Mouse (Mus musculus) erythroblast, embryonic 14.5 days (primary cell): Measurements from ENCODE around the gene Mmp24. TPM values are rescaled to one million over a fixed set of nuclear protein-coding genes. Genes with fewer than 3 reads are reported as not detected.

ENCODE experiments used
- H3K27me3 ChIP-seq: 2 replicates; pipeline ENCODE4 v1.6.1; 2012; ENCODE audit warnings: inconsistent platforms; ENCODE audit not compliant: control insufficient read depth
- H3K36me3 ChIP-seq: 2 replicates; pipeline ENCODE4 v1.6.1; 2012; ENCODE audit warnings: mild to moderate bottlenecking, inconsistent platforms; ENCODE audit not compliant: control insufficient read depth
- H3K4me1 ChIP-seq: 2 replicates; pipeline ENCODE4 v1.6.1; 2012; ENCODE audit warnings: inconsistent platforms; ENCODE audit not compliant: control insufficient read depth
- H3K4me3 ChIP-seq: replicated peaks from 2 replicates; pipeline ENCODE3; 2012; ENCODE audit warnings: moderate library complexity, mild to moderate bottlenecking, inconsistent platforms
- H3K9me3 ChIP-seq: 2 replicates; pipeline ENCODE4 v1.6.1; 2012; ENCODE audit warnings: low read length, inconsistent platforms, mixed read lengths; ENCODE audit not compliant: control insufficient read depth
- GATA1 ChIP-seq: IDR thresholded peaks from 2 replicates; pipeline ENCODE4 v1.6.1; 2012; ENCODE audit warnings: low read length, inconsistent platforms, mixed read lengths
- TAL1 ChIP-seq: IDR thresholded peaks from 3 replicates; pipeline ENCODE4 v1.6.1; 2012; ENCODE audit warnings: low read length, inconsistent platforms, mixed read lengths
- polyA plus RNA-seq: library from polyadenylated mRNA; stranded (reverse); fragments of >175 nt; gene quantifications from 2 replicates; pipeline ENCODE4 v1.2.3, GENCODE M21; 2012

Gene Mmp24
- polyA plus RNA-seq, 1 experiment, result 0.01 TPM

GRCm38 (mm10) chr2:155834732-155835131, 59.6 kb downstream of the Mmp24 start, which contains the start of gene Fam83c:
Gene Fam83c, minus strand, starts transcription at chr2:155834854.
- H3K27me3 ChIP-seq, result peaks cover 5% of the 10 kb centered on the region
- TF ChIP-seq TAL1 (no peak), GATA1 (no peak)
- no peaks in the 10 kb centered on the region for H3K36me3 ChIP-seq
- peaks cover 2% of the 10 kb centered on the region; the same call in 1 of the 2 replicates for H3K4me1 ChIP-seq
- no peaks in the 10 kb centered on the region for H3K9me3 ChIP-seq
- H3K4me3 ChIP-seq, result no peak within 1 kb of the TSS

- no peaks in the 10 kb centered on the region for H3K9me3 ChIP-seq
- H3K27me3 ChIP-seq, result peaks cover 8% of the 10 kb centered on the region
- TF ChIP-seq GATA1 (no peak), TAL1 (no peak)
- H3K36me3 ChIP-seq, result no peaks in the 10 kb centered on the region
- H3K4me1 ChIP-seq, result peaks cover 2% of the 10 kb centered on the region; the same call in 1 of the 2 replicates
- no peak overlapping the region for H3K4me3 ChIP-seq
Measured at GRCm38 (mm10) chr2:155837961-155838360, 62.8 kb downstream of the Mmp24 start.

GRCm38 (mm10) chr2:155838961-155839360, 63.8 kb downstream of the Mmp24 start:
- Histone ChIP-seq H3K9me3 (no peaks in the 10 kb centered on the region), H3K36me3 (no peaks in the 10 kb centered on the region), H3K27me3 (peaks cover 7% of the 10 kb centered on the region), H3K4me3 (no peak overlapping the region), H3K4me1 (peaks cover 2% of the 10 kb centered on the region; the same call in 1 of the 2 replicates)
- TF ChIP-seq GATA1 (no peak), TAL1 (no peak)

- no peak overlapping the region for H3K4me3 ChIP-seq
- peaks cover 2% of the 10 kb centered on the region; the same call in 1 of the 2 replicates for H3K4me1 ChIP-seq
- no peaks in the 10 kb centered on the region for H3K27me3 ChIP-seq
- TF ChIP-seq GATA1, result no peak
- no peak for TF ChIP-seq TAL1
- no peaks in the 10 kb centered on the region for H3K9me3 ChIP-seq
- H3K36me3 ChIP-seq, result peaks cover 58% of the 10 kb centered on the region
Measured at GRCm38 (mm10) chr2:155846930-155847329, 71.8 kb downstream of the Mmp24 start.

- Histone ChIP-seq H3K4me3 (no peak overlapping the region), H3K27me3 (no peaks in the 10 kb centered on the region), H3K4me1 (peaks cover 2% of the 10 kb centered on the region; the same call in 1 of the 2 replicates), H3K9me3 (no peaks in the 10 kb centered on the region), H3K36me3 (peaks cover 67% of the 10 kb centered on the region)
- TF ChIP-seq TAL1 (no peak), GATA1 (no peak)
Measured at GRCm38 (mm10) chr2:155848291-155848690, 73.1 kb downstream of the Mmp24 start.

- peaks cover 2% of the 10 kb centered on the region; the same call in 1 of the 2 replicates for H3K4me1 ChIP-seq
- H3K36me3 ChIP-seq, result peaks cover 76% of the 10 kb centered on the region
- H3K27me3 ChIP-seq, result no peaks in the 10 kb centered on the region
- no peak overlapping the region for H3K4me3 ChIP-seq
- H3K9me3 ChIP-seq, result no peaks in the 10 kb centered on the region
- TF ChIP-seq TAL1, result no peak
- no peak for TF ChIP-seq GATA1
Measured at GRCm38 (mm10) chr2:155849464-155849863, 74.3 kb downstream of the Mmp24 start.

- TF ChIP-seq TAL1, result no peak
- no peak for TF ChIP-seq GATA1
- H3K9me3 ChIP-seq, result no peaks in the 10 kb centered on the region
- no peaks in the 10 kb centered on the region for H3K27me3 ChIP-seq
- peaks cover 76% of the 10 kb centered on the region for H3K36me3 ChIP-seq
- H3K4me1 ChIP-seq, result peaks cover 2% of the 10 kb centered on the region; the same call in 1 of the 2 replicates
- no peak overlapping the region for H3K4me3 ChIP-seq
Measured at GRCm38 (mm10) chr2:155850120-155850519, 75.0 kb downstream of the Mmp24 start.

GRCm38 (mm10) chr2:155852536-155852935, 77.4 kb downstream of the Mmp24 start:
- Histone ChIP-seq H3K4me3 (no peak overlapping the region), H3K4me1 (peaks cover 2% of the 10 kb centered on the region; the same call in 1 of the 2 replicates), H3K27me3 (no peaks in the 10 kb centered on the region), H3K9me3 (no peaks in the 10 kb centered on the region), H3K36me3 (peaks cover 70% of the 10 kb centered on the region)
- TF ChIP-seq TAL1, result no peak
- no peak for TF ChIP-seq GATA1

- no peaks in the 10 kb centered on the region for H3K4me1 ChIP-seq
- no peaks in the 10 kb centered on the region for H3K27me3 ChIP-seq
- H3K9me3 ChIP-seq, result no peaks in the 10 kb centered on the region
- TF ChIP-seq TAL1 (no peak), GATA1 (no peak)
- peaks cover 25% of the 10 kb centered on the region for H3K36me3 ChIP-seq
- no peak overlapping the region for H3K4me3 ChIP-seq
Measured at GRCm38 (mm10) chr2:155860102-155860501, 85.0 kb downstream of the Mmp24 start.

- TF ChIP-seq GATA1 (no peak), TAL1 (no peak)
- H3K9me3 ChIP-seq, result no peaks in the 10 kb centered on the region
- H3K4me3 ChIP-seq, result no peak overlapping the region
- no peaks in the 10 kb centered on the region for H3K27me3 ChIP-seq
- peaks cover 18% of the 10 kb centered on the region for H3K36me3 ChIP-seq
- H3K4me1 ChIP-seq, result no peaks in the 10 kb centered on the region
Measured at GRCm38 (mm10) chr2:155861581-155861980, 86.4 kb downstream of the Mmp24 start.
